Mouse (Mus musculus) layer of hippocampus, postnatal 14 days (tissue): ENCODE results near the gene Pitpnm2. TPM values are rescaled to one million over a fixed set of nuclear protein-coding genes. Genes with fewer than 3 reads are reported as not detected.

Experiments
- DNase-seq, 2 experiments: peaks; one replicate each; pipeline ENCODE4 v3.0.0; 2021 to 2022; ENCODE audit warnings: low spot score in 2 of 2, mixed read lengths in 1 of 2
- total RNA-seq, 2 experiments: library from RNA; stranded (reverse); gene quantifications; 2 replicates each; pipeline ENCODE4 v1.2.3; 2021

Pitpnm2 gene
- total RNA-seq, 2 experiments from 2014 or later, result 172 to 174 TPM

DNA sequence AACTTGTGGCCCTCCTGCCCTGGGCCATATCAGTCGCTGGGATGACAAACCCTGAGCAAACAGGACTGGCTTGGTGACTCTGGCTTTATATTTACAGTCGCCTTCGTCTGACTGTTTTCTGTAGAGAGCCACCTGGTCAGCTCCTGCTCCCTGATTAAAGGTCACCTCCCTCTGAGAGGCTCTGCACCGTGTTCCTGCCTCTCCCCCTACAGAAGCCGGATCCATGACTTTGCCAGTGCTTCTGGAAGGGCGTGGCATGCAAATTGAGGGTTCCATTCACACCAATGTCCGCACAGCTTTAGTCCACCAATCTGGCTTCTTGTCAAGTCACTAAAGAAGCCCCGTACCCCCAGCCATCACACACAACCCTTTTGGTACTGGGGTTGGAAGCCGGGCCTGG is 173.0 kb downstream of the Pitpnm2 start:
- no peak for DNase-seq

- no peak for DNase-seq
These were observed 173.8 kb downstream of the Pitpnm2 start for GRCm38 (mm10) chr5:124075716-124076115.

DNA sequence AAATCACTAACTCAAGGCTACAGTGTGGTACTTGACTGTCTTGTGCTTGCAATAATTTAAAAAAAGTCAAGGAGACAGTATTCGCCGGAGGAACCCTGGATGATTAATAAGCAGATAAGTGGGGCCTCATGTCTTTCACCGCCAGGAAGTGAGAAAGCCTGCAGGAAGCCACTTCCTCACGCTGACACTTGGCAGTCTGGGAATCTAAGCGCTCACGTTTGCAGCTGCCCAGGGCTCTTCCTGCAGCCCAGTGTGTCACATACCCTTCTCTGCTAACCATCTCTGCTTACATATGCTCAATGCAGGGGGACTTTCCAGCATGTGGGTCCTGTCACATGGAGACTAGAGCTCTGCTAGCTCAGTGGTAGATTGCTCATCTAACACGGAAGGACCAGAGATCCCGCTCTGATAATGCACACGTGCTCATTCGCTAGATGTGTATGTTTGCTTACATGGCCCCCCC is 174.7 kb downstream of the Pitpnm2 start:
- DNase-seq, result no peak

DNA sequence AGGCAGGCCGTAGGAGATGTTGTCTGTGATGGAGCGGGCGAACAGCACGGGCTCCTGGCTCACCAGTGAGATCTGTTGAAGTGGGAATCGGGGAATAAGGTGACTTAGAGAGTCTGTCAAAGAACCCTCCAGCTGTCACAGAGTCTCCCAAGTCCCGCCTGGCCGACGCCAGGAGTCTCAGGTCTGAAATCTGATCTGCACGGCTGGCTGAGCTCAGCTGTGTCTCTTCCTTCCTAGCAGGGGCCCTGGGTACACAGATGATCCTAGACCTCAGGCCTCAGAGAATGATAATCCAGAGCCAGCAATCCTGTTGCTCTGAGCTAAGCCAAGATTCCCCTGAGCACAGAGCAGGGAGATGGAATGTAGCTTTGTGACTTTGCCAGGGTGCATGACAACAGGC is 175.9 kb downstream of the Pitpnm2 start:
- DNase-seq, result no peak

- no peak for DNase-seq
These were observed 179.9 kb downstream of the Pitpnm2 start for GRCm38 (mm10) chr5:124069657-124070056.

Other genes with a start within 250 kb of the Pitpnm2 start
- gene Vps37b, start 217.5 kb downstream of the Pitpnm2 start, total RNA-seq, result 10 to 100 TPM; 35.9 to 41.0 TPM
- gene Abcb9, start 154.0 kb downstream of the Pitpnm2 start, total RNA-seq, result 10 to 100 TPM; 29.3 to 33.3 TPM
- 10 to 100 TPM; 31.9 to 32.4 TPM for gene Ogfod2, start 137.5 kb downstream of the Pitpnm2 start, total RNA-seq
- 10 to 100 TPM; 47.3 to 49.0 TPM for gene Arl6ip4, start 133.7 kb downstream of the Pitpnm2 start, total RNA-seq
- gene Mphosph9, start 78.2 kb upstream of the Pitpnm2 start, total RNA-seq, result 10 to 100 TPM; 15.0 to 17.8 TPM
- 10 to 100 TPM; 13.8 to 15.8 TPM for gene 2810006K23Rik, start 78.3 kb upstream of the Pitpnm2 start, total RNA-seq
- 10 to 100 TPM; 95.4 to 99.6 TPM for gene Cdk2ap1, start 113.3 kb upstream of the Pitpnm2 start, total RNA-seq
- 100 to 1,000 TPM; 133 to 135 TPM for gene Sbno1, start 176.2 kb upstream of the Pitpnm2 start, total RNA-seq
- gene Kmt5a, start 190.2 kb upstream of the Pitpnm2 start, total RNA-seq, result 10 to 100 TPM; 48.1 to 60.6 TPM
- 10 to 100 TPM; 23.1 to 24.1 TPM for gene Rilpl2, start 228.6 kb upstream of the Pitpnm2 start, total RNA-seq
- gene Snrnp35, start 233.4 kb upstream of the Pitpnm2 start, total RNA-seq, result 10 to 100 TPM; 19.7 to 22.3 TPM